Mouse (Mus musculus) myocyte (in vitro differentiated cells): Measurements from ENCODE around the gene Htra3. TPM values are rescaled to one million over a fixed set of nuclear protein-coding genes. Genes with fewer than 3 reads are reported as not detected.
A peak's percentile ranks its signal among the peaks of the same experiment; 100 is the strongest.

Experiments used
- H3K27me3 ChIP-seq: one replicate; pipeline ENCODE4 v1.6.1; 2011; ENCODE audit not compliant: control insufficient read depth, insufficient read depth, insufficient read length
- H3K36me3 ChIP-seq: one replicate; pipeline ENCODE4 v1.6.1; 2011; ENCODE audit not compliant: control insufficient read depth, insufficient read depth
- H3K4me2 ChIP-seq: one replicate; pipeline ENCODE4 v1.6.1; 2011; ENCODE audit warnings: low read depth, control low read depth
- H3K4me3 ChIP-seq: one replicate; pipeline ENCODE4 v1.5.1; 2011; ENCODE audit warnings: mild to moderate bottlenecking, control low read depth, moderate library complexity
- H3K79me2 ChIP-seq: one replicate; pipeline ENCODE4 v1.6.1; 2011; ENCODE audit not compliant: control insufficient read depth, insufficient read depth
- H3ac ChIP-seq: one replicate; pipeline ENCODE4 v1.6.1; 2011; ENCODE audit not compliant: control insufficient read depth, insufficient read length
- CEBPB ChIP-seq: IDR thresholded peaks from 2 replicates; pipeline ENCODE4 v1.6.1; 2011; ENCODE audit warnings: mild to moderate bottlenecking, moderate library complexity; ENCODE audit not compliant: poor library complexity, insufficient read depth, severe bottlenecking
- E2F4 ChIP-seq: IDR thresholded peaks from one replicate; pipeline ENCODE4 v1.6.1; 2011; ENCODE audit warnings: mild to moderate bottlenecking, control low read depth, moderate library complexity; ENCODE audit not compliant: insufficient read depth
- MAX ChIP-seq: IDR thresholded peaks from one replicate; pipeline ENCODE4 v1.6.1; 2011; ENCODE audit warnings: low read depth, mild to moderate bottlenecking, control low read depth
- MYOD1 ChIP-seq, 3 experiments: IDR thresholded peaks; one replicate each; pipeline ENCODE4 v1.6.1; 2011; ENCODE audit warnings: control low read depth in 2 of 3, low read depth in 2 of 3, mild to moderate bottlenecking in 2 of 3, moderate library complexity in 1 of 3; ENCODE audit not compliant: insufficient read length in 2 of 3, control insufficient read depth in 1 of 3
- MYOG ChIP-seq, 3 experiments: IDR thresholded peaks; one replicate each; pipeline ENCODE4 v1.6.1; 2011; ENCODE audit warnings: control low read depth in 2 of 3, low read depth in 2 of 3, mild to moderate bottlenecking in 2 of 3; ENCODE audit not compliant: insufficient read length in 2 of 3, control insufficient read depth in 1 of 3, insufficient read depth in 1 of 3
- POLR2A ChIP-seq: IDR thresholded peaks from one replicate; pipeline ENCODE4 v1.6.1; 2011; ENCODE audit warnings: low read depth, mild to moderate bottlenecking, control low read depth, moderate library complexity; ENCODE audit not compliant: insufficient read length
- POLR2AphosphoS2 ChIP-seq: IDR thresholded peaks from one replicate; pipeline ENCODE4 v1.6.1; 2011; ENCODE audit warnings: low read depth, control low read depth; ENCODE audit not compliant: insufficient read length
- REST ChIP-seq: IDR thresholded peaks from one replicate; pipeline ENCODE4 v1.6.1; 2011; ENCODE audit warnings: mild to moderate bottlenecking, control low read depth, moderate library complexity; ENCODE audit not compliant: insufficient read depth, insufficient read length
- SRF ChIP-seq: IDR thresholded peaks from one replicate; pipeline ENCODE4 v1.6.1; 2011; ENCODE audit warnings: low read depth; ENCODE audit not compliant: control insufficient read depth, insufficient read length
- TCF12 ChIP-seq: IDR thresholded peaks from one replicate; pipeline ENCODE4 v1.6.1; 2011; ENCODE audit warnings: mild to moderate bottlenecking, control low read depth; ENCODE audit not compliant: poor library complexity, insufficient read depth, severe bottlenecking
- TCF3 ChIP-seq: IDR thresholded peaks from one replicate; pipeline ENCODE4 v1.6.1; 2011; ENCODE audit warnings: low read depth, control low read depth; ENCODE audit not compliant: insufficient read length
- USF1 ChIP-seq: IDR thresholded peaks from one replicate; pipeline ENCODE4 v1.6.1; 2011; ENCODE audit warnings: low read depth, mild to moderate bottlenecking, control low read depth, moderate library complexity
- polyA plus RNA-seq: library from polyadenylated mRNA; unstranded; fragments of >200 nt; fragmentation: generic; extraction: Trizol; gene quantifications from one replicate; pipeline ENCODE4 v1.2.1, GENCODE M21; 2012; ENCODE audit warnings: missing spikeins

The Htra3 gene
- polyA plus RNA-seq, 1 experiment = 5.9 TPM

DNA sequence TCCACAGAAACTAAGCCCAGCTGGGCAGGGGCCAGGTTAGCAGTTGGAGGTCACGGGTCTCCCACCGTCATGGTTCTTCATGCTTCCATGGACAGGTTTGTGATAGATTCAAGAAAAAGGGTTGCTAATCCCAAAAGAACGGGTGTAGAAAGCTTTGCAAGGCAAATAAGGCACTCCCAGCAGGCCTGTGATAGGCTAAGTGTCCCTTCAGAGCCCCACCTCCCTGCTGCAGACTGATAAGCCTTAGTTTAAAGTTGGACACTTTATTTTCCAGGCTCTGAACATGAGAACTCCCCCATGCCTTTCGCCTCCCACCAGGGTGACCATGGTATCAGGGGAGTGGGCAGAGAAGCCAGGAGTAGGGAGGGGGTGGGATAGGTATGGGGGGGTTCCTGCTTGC, 35.5 kb downstream of the Htra3 start:
- Histone ChIP-seq H3K4me3 (no peak overlapping the region), H3K4me2 (no peak overlapping the region), H3K27me3 (no peaks in the 10 kb centered on the region)

DNA sequence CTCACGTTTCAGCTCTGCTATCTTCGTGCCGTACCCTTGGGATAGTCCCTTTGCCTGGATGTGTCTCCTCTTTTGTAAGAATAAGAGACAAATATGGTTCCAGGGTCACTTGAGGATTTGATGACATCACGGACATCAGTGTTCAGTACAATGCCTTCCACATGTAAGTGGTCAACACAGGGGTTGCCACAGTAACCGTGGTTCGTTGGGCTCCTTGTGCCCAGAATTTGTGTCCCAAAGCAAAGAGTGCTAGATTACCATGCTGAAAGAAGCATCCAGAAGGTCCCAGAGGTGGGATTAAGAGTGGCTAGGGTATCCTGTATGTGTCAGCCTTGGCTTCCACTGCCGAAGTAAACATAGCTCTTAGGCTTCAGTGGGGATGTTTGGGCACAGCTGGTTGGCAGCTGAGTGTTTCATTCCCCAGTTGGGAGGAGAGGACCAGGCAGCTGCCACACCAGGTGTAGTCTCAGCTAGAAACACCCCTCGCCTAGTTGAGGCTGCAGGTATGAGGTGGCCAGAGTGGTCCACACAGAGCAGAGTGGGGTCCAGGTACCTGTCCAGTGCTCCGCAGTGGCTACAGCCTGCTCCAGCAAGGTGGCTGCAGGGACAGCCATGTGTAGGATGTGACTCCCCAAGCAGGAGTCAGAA, 36.1 kb downstream of the Htra3 start:
- Histone ChIP-seq H3K79me2 (no peaks in the 10 kb centered on the region), H3K4me2 (no peak overlapping the region), H3K4me3 (no peak overlapping the region), H3K27me3 (no peaks in the 10 kb centered on the region), H3ac (no peak overlapping the region), H3K36me3 (no peaks in the 10 kb centered on the region)
- peak; percentile 13 to 86 (median 73) for TF ChIP-seq MYOD1 (IDR thresholded peaks at IDR 0.05; ENCODE audit: control insufficient read depth in 1 of 3, insufficient read length in 2 of 3, low read depth in 2 of 3)
- TF ChIP-seq TCF3 = peak; percentile 65
- peak in 1 of 3 experiments; percentile 68 for TF ChIP-seq MYOG (IDR thresholded peaks at IDR 0.05; ENCODE audit: control insufficient read depth in 1 of 3, insufficient read depth in 1 of 3, insufficient read length in 2 of 3, low read depth in 2 of 3)
- TF ChIP-seq POLR2AphosphoS2 = no peak

More for the DNA sequence above, 35.5 kb downstream of the Htra3 start:
- no peak overlapping the region for H3ac ChIP-seq
- no peaks in the 10 kb centered on the region for H3K36me3 ChIP-seq
- no peak for TF ChIP-seq REST
- no peak for TF ChIP-seq POLR2AphosphoS2
- no peak for TF ChIP-seq POLR2A
- no peak for TF ChIP-seq SRF
- no peak for TF ChIP-seq MYOG (IDR thresholded peaks at IDR 0.05; ENCODE audit: control insufficient read depth in 1 of 3, insufficient read depth in 1 of 3, insufficient read length in 2 of 3, low read depth in 2 of 3)
- no peak for TF ChIP-seq MAX
- no peak for TF ChIP-seq MYOD1 (IDR thresholded peaks at IDR 0.05; ENCODE audit: control insufficient read depth in 1 of 3, insufficient read length in 2 of 3, low read depth in 2 of 3)
- no peak for TF ChIP-seq E2F4
- TF ChIP-seq TCF3 = no peak
- TF ChIP-seq TCF12 = no peak
- no peak for TF ChIP-seq CEBPB
- no peak for TF ChIP-seq USF1
- no peaks in the 10 kb centered on the region for H3K79me2 ChIP-seq

DNA sequence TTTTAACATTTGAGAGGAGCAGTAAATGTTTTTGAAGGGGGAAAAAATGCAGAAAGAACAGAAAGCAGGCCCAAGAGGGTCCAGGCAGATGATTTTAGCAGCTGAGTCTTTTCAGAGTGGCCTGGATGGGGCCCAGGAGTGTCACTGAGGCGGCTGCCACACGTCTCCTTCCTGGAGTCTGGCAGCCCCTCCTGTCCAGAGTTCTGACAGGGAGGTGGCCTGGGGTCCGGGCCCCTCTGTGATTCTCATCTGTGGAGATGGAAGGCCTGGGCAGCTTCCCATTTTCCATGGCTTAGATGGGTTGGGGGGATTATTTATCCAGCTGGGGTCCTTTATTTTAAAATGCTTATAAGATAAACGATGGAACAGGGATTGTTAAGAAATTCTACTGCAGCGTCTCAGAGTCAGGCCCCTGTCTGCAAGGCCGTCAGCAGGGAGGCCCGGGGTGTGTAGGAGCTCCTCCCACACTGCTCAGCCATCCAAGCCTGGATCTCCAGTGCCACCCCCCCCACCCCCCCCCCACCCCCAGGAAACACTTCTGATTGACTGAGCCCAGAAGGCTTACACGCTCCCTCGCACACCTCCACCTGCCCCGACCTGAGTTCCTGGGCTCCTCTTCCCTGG, 37.5 kb downstream of the Htra3 start:
- Histone ChIP-seq H3K79me2 (no peaks in the 10 kb centered on the region), H3ac (no peak overlapping the region), H3K27me3 (no peaks in the 10 kb centered on the region), H3K4me2 (no peak overlapping the region), H3K36me3 (no peaks in the 10 kb centered on the region), H3K4me3 (no peak overlapping the region)
- TF ChIP-seq SRF = no peak
- no peak for TF ChIP-seq TCF12

DNA sequence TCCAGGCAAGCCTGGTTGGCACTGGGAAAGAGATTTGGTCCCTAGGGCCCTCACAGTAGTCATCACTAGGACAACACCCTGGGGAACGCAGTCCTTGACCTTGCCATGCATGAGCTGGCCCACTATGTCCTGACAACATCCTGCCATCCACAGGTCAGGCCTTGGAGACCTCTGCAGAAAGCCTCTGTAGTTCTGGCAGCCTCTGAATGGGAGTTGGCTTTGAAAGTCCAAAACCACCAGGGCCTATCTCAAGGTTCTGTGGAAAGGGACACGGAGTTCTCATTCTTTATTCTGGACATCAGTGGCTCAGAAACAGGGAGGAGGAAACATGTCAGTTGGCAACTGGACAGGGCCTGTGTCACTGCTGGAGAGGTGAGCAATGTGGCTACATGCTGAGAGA, 43.6 kb downstream of the Htra3 start:
- Histone ChIP-seq H3K36me3 (no peaks in the 10 kb centered on the region), H3ac (no peak overlapping the region), H3K4me2 (no peak overlapping the region), H3K4me3 (no peak overlapping the region), H3K27me3 (no peaks in the 10 kb centered on the region), H3K79me2 (no peaks in the 10 kb centered on the region)
- no peak for TF ChIP-seq MYOD1 (IDR thresholded peaks at IDR 0.05; ENCODE audit: control insufficient read depth in 1 of 3, insufficient read length in 2 of 3, low read depth in 2 of 3)
- TF ChIP-seq POLR2A = no peak
- no peak for TF ChIP-seq TCF3
- no peak for TF ChIP-seq USF1
- no peak for TF ChIP-seq TCF12
- TF ChIP-seq MAX = no peak
- no peak for TF ChIP-seq E2F4
- TF ChIP-seq CEBPB = no peak
- no peak for TF ChIP-seq POLR2AphosphoS2
- TF ChIP-seq MYOG (IDR thresholded peaks at IDR 0.05; ENCODE audit: control insufficient read depth in 1 of 3, insufficient read depth in 1 of 3, insufficient read length in 2 of 3, low read depth in 2 of 3) = no peak
- TF ChIP-seq SRF = no peak
- no peak for TF ChIP-seq REST

DNA sequence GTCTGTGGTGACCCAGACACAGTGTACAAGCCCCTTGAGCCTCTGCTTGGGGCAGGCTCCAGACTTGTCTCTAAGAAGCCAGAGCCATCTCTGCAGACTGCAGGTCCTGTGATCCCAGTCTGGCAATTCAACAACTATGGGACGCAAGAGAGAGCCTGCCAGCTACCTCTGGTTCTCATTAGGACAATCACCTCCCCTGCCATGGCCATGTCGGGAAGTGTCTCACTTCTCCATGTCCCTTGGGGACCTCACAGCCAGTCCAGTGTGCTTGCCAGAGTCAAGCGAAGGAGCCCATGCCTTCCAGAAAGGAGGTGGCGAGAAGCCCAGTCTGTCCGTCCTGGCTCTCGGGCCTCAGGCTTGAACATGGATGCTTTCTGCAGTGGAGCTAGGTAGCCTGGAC, 46.7 kb downstream of the Htra3 start:
- no peaks in the 10 kb centered on the region for H3K36me3 ChIP-seq
- no peak for TF ChIP-seq CEBPB
- TF ChIP-seq POLR2A = no peak
- TF ChIP-seq REST = no peak
- no peak for TF ChIP-seq POLR2AphosphoS2
- no peak for TF ChIP-seq MYOD1 (IDR thresholded peaks at IDR 0.05; ENCODE audit: control insufficient read depth in 1 of 3, insufficient read length in 2 of 3, low read depth in 2 of 3)
- TF ChIP-seq TCF3 = no peak
- no peak for TF ChIP-seq MAX
- no peak for TF ChIP-seq USF1
- TF ChIP-seq TCF12 = no peak
- TF ChIP-seq E2F4 = no peak
- no peak for TF ChIP-seq MYOG (IDR thresholded peaks at IDR 0.05; ENCODE audit: control insufficient read depth in 1 of 3, insufficient read depth in 1 of 3, insufficient read length in 2 of 3, low read depth in 2 of 3)
- no peak for TF ChIP-seq SRF
- no peak overlapping the region for H3K4me3 ChIP-seq
- H3K4me2 ChIP-seq = no peak overlapping the region
- no peaks in the 10 kb centered on the region for H3K79me2 ChIP-seq
- H3ac ChIP-seq = no peak overlapping the region
- no peaks in the 10 kb centered on the region for H3K27me3 ChIP-seq
